Mouse (Mus musculus) A20 (cell line): ENCODE data around the gene Parp9.
A peak's percentile ranks its signal among the peaks of the same experiment; 100 is the strongest.
"Not testable (repeated sequence)": the region's sequence is repeated elsewhere in the genome, so short reads cannot be mapped to it uniquely, and the experiment has no call there.

ENCODE experiments used
- DNase-seq: peaks from one replicate; pipeline ENCODE4 v3.0.0-alpha.2; 2011; ENCODE audit warnings: low read depth, low spot score

The Parp9 gene

DNA sequence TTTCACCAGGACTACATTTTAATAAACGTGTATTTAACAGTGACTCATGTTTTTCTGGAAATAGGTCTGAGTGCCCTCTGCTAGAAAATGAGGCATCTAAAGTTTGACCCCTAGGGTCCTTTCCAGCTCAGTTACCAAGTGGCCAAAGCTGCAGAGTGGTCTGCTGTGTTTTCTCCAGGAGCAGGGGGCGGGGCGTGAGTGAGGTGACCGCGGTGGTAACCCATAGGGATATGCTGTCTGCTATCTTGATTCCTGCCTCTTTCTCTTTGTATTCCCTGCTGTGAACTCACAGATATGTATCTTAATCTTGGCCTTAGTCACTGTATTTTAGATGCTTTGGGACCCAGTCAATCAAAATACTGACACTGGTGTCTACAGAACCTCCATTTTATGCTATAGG is 13.9 kb upstream of the Parp9 start:
- DNase-seq, result no peak

DNA sequence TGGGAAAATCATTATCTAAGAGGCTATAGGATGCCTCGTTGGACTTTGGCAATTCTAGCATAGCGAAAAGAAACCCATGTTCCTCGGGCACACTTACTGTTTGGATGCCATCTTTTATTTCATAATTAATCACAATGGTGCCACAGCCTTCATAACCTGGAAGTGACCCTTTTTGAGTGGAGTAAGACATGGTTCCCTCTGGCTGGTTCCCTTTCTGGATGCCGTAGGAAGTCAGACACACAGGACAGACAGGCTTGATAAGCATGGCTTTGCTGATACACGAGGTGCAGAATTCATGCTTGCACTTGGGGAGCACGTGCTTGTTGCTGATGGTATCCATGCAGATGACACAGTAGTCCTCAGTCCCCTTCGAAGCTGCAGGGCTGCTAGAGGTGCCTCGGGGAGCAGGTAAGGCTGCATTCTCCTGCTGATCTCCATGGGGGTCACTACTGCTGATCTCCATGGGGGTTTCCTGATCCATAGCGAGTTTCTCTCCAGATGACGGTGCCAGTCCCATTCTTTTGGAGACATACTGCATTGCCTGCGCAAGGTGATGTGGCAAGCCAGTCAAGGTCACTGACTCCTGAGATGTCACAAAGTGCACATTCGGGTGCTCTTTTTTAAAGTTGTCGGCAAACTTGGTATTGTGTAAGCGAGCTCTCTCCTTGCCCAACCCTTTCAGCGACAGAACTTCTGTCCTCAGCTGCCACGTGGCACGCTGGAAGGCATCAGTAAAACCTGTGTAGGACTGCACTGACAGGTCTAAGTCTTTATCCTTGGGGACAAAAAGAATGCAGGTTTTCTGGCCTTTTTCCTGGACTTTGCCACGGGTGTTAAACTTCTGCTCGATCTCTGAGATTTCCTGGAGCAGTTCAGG is 5.9 kb upstream of the Parp9 start:
- DNase-seq, result no peak

DNA sequence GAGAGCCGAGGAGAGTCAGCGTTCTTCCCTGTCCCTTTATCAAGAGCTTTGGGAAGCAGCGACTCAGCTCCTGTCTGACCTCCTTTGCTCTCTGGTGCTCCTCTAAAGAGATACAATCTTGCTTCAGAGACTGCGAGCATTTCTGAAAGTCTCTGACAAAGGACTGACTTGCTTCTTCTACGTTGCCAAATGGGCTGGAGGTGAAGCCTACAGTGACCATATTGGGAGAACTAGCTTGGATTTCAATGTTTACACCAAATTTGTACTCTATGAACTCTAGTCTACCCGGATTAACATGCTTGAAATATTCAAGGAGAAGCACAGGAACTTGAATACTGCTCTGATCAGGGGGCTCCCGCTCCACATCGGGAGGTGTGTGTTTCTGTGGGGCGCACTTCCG is 5.1 kb upstream of the Parp9 start:
- no peak for DNase-seq

DNA sequence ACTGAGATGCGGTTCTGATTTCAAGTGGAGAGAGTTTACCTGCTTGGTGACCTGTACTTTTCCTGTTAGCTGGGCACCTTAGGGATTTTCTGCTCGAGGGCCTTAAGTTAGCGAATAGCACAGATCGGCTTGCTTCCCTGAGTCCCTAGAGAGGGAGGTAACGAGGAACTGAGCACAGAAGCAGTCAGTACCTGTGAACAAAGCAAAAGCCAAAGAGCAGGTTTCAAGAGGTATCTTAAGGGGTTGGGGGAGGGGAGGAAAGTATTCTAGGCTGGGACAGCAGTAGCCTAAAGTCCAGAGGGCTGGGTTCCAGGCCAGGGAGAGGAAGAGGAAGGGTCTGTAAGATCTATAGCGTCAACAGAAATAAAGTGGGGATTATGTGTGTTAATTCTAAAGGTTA is 991 bp downstream of the Parp9 start:
- no peak for DNase-seq

DNA sequence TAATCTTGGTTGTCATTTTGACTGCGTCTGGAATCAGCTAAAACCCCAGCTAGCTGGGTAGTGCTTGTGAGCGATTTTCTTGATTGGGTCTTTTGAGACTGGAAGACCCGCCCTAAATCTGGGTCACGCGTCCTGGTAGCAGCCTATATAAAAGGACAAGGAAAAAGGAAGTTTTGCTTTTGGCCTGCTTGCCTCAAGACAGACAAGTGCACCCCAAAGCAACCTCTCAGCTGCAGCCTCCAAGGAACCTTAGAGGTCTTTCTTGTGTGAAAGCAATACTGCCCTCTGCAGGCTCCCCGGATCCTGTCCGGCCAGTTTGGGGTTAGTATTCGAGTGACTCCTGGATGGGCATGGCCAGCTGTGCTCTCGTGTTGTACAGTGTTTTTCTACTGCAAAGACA is 1.4 kb downstream of the Parp9 start:
- DNase-seq, result peak; percentile 95

GRCm38 (mm10) chr16:35941382-35941781 is 3.1 kb downstream of the Parp9 start:
- peak; percentile 63 for DNase-seq

DNA sequence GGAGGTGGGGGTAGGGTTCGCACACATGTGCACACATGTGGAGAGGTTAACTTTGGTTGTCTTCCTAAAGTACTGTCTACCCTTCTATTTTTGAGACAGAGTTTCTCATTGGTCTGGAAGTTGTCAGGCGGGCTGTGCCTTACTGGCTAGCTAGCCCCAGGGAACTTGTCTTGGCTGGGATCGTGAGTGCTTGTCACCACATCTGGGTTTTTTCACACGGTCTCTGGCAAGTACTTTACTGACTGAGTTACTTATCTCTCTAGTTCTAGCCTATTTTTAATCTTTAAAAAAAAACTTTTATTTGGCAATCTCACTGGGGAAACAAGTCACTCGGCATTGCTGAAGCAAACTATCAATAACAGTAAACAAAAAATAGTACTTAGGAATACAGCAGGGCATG is 11.0 kb downstream of the Parp9 start:
- no peak for DNase-seq

- no peak for DNase-seq
These were observed 12.9 kb downstream of the Parp9 start for GRCm38 (mm10) chr16:35951216-35951615.

- no peak for DNase-seq
These were observed 14.4 kb downstream of the Parp9 start for GRCm38 (mm10) chr16:35952628-35953130.

GRCm38 (mm10) chr16:35965991-35966390 is 27.7 kb downstream of the Parp9 start:
- not testable (repeated sequence) for DNase-seq

DNA sequence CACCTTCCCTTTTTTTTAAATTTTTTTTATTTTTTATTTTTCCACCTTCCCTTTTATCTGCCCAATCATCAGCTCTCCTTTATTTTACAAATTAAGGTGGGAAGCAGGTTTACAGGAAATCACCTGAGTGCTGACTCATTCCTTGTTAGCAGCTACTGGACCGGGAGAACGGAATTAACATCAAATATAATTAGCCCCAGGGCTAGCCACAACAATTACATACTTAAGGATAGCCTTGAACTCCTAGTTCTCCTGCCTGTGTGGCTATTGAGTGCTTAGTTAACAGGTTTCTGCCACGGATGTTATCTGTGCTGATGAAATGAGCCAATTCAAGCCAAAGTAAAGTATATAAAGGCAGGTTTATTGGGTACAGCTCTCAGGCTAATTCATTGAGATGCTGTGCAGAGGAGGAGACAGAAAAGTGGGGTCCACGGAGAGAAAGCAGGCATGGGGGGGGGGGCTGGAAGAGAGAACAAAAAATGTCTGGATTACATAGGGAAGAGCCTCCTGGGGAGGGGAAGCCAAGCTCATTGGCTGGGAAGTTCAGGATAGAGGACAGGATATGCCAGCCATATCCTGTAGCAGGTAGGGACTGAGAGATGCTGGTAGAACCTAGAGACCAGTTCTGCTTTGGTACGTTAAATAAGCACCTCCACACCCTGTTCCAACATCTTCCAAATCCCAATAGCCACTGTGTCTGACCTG is 28.3 kb downstream of the Parp9 start:
- no peak for DNase-seq

GRCm38 (mm10) chr16:35967319-35967718 is 29.0 kb downstream of the Parp9 start:
- no peak for DNase-seq

- DNase-seq, result no peak
These were observed 29.9 kb downstream of the Parp9 start for GRCm38 (mm10) chr16:35968149-35968548.

DNA sequence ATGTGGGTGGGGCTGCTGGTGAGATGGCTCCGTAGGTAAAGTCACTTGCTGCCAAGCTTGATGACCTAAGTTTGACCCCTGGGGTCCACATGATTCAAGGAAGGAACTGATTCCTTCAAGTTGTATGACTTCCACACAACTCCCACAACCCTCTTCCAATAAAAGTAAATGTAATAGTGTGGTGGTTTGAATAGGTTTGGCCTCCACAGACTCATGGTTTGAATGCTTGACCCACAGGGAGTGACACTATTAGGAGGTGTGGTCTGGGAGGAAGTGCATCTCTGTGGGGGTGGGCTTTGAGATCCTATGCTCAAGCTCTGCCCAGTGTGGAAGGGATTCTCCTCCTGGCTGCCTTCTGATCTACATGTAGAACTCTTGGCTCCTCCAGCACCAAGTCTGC is 35.8 kb downstream of the Parp9 start:
- no peak for DNase-seq

DNA sequence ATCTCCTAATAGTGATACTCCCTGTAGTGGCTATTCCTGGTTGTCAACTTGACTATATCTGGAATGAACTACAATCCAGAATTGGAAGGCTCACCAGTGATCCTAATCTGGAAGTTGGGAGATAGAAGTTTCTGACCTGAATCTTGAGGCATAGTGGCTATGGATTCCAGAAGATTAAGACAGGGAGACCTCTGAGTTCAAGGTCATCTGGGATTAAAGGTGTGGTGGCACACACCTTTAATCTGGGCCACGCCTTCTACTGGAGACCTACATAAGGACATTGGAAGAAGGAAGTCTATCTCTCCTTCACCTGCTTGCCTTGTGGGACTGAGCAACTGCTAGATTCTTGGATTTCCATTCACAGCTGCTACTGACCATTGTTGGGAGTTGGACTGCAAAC is 40.2 kb downstream of the Parp9 start, which contains the start of gene Kpna1:
TSS of gene Kpna1 (plus strand) at position 301 of the 400 bp plus-strand sequence.
- not testable (repeated sequence) for DNase-seq

DNA sequence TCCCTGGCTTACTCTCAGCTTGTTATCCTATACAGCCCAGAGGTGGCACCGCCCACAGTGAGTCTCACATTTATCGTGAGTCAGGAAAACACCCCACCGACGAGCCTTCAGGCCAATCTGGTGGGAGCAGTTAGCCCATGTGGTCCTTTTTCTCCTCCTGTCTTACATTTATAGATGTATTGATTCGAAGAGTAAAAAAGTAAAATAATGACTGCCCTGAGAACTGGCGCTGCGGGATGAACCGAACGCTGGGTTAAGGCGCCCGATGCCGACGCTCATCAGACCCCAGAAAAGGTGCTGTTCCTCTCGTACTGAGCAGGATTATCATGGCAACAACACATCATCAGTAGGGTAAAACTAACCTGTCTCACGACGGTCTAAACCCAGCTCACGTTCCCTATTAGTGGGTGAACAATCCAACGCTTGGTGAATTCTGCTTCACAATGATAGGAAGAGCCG is 43.1 kb downstream of the Parp9 start:
- peak; percentile 99 for DNase-seq

DNA sequence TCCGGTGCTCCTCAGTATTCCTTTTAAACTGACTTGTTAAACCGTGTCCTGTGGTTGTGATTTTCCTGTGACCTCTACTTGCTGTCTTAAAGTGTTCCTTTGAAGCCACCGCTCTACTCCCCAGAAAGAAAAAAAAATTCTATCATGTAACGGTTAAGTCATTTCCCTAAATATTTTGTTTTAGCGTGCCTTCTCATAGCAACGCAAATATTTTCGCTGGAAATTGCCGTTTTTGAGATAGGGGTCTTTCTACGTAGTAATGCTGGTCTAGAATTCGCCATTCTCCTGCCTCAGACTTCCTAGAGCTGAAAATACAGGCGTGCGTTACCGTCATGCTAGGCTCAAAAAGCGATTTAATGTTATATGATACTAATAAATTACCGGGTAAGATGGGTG is 44.2 kb downstream of the Parp9 start:
- DNase-seq, result no peak

DNA sequence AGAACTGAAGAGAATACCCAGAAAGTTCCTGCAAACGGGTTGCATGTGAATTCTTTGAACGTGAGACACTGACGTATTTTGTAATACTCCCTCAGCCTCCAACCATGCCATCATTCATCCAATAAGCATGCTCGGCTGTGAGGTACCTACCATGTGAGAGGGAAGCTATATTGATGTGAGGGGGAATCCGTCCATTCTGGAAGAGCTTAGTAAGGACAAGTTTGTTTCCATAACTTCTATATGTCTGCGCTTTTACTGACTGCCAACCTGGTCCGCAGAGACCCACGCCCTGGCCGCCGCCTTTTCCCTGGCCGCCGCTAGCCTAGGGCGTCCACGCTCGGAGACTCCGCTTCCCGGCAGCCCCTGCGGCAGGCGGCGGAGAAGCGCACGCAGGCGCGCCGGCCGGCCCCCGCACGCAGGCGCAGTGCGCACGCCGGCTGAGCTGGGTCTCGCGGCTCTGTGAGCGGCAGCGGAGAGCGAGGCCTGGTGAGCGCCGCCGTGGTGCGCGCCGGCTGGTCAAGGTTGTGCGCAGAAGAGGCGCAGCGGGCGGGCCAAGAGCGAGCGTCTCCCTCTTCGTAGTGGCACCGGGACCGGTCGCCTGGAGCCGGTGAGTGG is 44.7 kb downstream of the Parp9 start:
- peak; percentile 97 for DNase-seq

DNA sequence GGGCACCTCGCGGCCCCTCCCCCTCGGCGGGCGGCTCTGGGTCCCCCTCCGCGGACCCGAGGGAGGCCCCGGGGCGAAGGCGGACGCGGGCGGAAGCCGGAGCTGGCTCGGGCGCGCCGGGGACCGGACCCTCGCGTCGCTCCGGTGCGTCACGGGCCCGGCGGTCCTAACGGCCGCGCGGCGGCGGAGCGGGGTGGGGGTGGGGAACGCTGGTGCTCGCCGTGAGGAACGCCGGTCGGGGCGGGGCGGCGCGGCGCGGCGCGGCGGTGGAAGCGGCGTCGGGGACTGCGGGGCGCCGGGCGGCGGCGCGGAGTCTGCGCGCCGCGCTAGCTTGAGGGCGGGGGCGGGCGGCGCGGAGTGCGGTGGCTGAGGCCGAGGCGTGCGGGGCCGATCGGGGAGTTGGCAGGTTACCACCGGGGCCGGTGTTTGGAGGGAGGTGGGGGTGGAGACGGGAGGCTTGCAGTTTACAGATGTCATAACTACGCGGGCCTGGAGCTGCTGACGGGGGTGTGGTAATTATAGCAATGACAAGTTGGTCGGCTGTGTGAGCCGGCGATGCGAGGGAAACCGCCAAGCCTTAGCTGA is 45.3 kb downstream of the Parp9 start:
- peak; percentile 81 for DNase-seq

GRCm38 (mm10) chr16:35984471-35984870 is 46.2 kb downstream of the Parp9 start:
- DNase-seq, result peak; percentile 44

DNA sequence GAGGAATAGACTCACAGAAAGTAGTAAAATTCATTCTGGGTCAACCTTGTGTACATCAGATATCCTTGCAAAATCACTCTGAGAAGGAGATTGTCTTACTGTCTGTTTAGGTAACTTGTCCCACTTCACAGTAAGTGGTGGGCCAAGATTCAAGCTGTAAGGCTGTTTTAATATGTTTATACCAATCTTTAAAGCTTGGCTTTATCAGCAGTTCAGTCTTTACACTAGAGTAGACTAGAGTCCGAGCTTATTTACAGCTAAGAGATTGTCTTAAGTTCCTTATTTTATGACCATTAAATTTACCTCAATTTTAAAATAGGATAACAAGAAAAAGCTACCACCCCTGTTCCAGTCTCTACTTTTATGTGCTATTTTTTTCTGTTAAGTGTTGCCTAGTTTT is 49.7 kb downstream of the Parp9 start:
- no peak for DNase-seq

GRCm38 (mm10) chr16:35992391-35992790 is 54.1 kb downstream of the Parp9 start:
- no peak for DNase-seq
